Mouse (Mus musculus) hindlimb bud, embryonic 11.5 days (tissue): ENCODE results near the gene Snupn.
"Not testable (repeated sequence)": the region's sequence is repeated elsewhere in the genome, so short reads cannot be mapped to it uniquely, and the experiment has no call there.

Source experiments
- DNase-seq: peaks from one replicate; pipeline ENCODE4 v3.0.0-alpha.2; 2012; ENCODE audit warnings: low read depth, low spot score; ENCODE audit errors: extremely low spot score

The Snupn gene

DNA sequence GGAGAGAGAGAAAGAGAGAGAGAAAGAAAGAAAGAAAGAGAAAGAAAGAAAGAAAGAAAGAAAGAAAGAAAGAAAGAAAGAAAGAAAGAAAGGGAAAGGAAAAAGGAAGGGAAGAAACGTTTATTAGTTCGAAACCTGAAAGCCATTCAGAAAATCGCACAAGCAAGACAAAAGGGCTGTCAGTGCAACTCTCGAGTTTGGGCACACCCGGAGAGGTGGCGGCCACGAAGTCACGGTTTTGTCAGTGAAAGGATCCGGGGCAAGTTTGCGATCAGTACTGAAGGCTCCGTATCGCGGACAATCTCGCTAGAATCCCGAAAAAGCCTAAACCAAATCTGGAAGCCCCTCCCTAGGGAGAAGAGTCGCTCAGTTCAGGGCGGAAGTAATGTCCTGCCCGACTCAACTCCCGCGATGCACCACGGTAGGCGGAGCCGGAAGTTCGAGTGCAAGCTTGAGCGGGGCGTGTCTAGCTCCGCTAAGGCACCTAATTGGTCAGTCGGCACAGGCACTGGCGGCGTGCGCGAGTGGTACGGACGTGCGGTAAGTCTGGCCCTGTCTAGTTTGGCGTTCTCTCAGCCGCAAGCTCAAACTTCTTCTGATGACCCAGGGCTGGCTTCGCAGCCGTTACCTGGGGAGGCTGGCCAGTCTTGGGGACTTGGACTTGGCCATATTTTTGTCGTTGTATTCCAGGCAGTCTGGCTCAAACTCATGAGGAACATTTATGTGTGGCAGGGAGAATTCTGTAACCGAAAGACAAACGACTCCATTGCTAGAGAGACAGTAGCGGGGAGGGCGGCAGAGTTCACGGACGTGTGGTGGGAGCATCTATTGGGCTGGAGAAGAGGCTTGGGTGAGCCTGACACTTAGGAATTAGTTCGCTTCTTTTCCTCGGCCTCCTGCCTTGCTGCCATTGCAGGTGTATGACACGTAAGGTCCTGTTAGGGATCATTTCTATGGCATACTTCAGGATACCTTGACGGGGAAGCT, at the start of gene Snupn:
Gene Snupn, plus strand, starts transcription at position 465 of the 987 bp plus-strand sequence.
- DNase-seq, result peak; percentile 97

DNA sequence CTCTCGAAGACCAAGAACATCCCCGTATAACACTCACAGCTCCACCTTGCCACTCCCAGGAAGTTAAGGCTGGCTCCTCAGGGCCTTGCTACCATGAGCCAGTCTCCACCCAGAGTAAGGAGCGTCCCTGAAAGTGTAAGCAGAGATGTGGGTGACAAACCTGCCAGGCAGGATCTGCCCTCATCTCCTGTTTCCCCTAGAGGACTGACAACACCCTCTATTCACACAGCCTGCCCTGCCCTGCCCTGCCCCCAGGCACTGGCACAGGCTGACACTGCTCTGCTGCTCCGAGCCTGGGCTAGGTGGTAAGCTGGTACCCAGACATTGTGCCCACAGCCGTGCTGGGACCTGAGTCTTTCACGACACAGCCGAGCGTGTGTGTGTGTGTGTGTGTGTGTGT, 49.5 kb upstream of the Snupn start:
- DNase-seq, result no peak

DNA sequence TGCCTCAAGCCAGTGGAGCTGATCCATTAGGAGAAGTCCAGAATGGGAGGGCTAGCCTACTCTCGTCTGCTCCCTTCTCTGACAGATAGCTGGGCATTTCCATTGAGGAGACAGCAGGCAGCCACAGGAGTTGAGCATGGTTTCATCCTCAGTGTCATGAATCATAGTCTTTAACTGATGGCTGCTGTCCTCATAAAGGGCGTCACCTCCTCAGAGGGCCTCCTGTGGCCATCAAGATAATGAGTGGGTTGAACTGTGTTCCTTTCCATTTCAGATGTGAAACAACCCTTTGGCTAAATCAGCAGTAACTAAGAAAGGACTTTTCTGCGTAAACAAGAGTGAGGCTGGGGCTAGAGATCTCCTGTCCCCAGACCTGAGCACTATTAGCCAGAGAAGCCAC, 47.0 kb upstream of the Snupn start:
- DNase-seq, result no peak

DNA sequence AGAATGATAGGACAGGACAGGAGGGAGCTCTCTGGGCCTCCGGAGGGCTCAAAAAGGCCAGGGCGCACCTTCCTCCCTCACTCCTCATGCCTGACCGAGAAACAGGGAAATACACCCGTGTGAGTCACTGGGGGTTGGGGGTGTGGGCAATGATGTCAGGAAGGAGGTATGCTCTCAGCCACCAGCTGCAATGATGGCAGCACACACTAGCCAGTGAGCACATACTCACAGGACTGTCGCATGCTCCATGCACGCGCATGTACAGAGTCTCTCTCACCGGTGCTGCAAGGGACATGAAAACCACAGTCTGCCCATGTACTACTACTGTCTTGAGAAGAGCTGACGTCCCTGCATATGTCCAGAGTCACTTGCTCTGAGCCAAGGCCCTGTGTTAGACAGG, 43.1 kb upstream of the Snupn start:
- DNase-seq, result no peak

DNA sequence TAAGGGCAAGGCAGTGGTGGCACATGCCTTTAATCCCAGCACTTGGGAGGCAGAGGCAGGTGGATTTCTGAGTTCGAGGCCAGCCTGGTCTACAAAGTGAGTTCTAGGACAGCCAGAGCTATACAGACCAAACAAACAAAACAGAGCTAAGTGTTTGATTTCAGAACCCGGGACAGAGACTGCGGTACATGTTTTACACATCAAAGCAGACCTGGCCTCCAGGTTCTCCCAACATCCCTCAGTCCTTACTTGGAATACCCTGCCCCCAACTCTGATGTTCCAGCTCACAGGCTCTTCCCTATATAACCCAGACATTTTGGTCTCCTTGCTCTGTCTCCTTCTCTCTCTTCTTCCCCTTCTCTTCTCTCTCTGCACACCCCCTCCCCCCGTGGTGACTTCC, 40.7 kb upstream of the Snupn start:
- not testable (repeated sequence) for DNase-seq

DNA sequence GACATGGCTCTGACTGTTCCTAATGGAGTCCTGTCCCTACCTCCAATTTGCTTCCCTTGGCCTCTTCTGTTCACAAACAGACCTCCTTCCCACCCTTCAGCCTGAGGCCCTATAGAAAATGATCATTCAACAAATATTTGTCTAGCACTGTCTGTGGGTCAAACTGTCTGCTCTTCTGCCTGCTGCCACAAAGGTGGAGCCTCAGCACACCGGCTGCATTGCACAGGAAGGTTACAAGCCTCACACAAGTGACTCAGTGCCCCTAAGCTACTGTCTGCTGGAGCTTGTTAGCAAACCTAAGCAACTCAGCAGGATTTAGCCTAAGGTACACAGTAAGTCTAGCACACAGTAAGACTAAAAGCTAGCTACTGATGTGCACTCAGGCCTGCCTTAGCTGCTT, 39.7 kb upstream of the Snupn start:
- DNase-seq, result no peak

DNA sequence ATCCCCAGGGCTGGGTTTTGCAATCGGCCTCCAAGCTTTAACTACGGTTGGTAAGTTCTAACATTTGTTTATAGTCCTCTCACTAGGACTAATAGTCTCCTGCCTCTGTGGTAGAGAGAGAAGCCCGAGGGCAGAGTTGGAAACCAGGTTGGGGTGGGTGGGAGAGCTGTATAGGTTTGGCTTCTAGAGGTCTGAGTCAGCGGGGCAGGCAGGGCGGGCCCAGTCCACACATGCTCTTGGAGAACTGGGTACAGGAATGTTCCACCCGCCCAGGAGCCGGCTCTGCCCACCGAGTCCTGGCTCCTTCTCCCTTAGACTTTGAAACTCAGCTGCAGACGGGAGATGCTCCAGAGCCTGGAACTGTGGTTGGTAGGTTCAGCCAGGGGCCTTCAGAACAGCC, 36.7 kb upstream of the Snupn start:
- DNase-seq, result no peak

DNA sequence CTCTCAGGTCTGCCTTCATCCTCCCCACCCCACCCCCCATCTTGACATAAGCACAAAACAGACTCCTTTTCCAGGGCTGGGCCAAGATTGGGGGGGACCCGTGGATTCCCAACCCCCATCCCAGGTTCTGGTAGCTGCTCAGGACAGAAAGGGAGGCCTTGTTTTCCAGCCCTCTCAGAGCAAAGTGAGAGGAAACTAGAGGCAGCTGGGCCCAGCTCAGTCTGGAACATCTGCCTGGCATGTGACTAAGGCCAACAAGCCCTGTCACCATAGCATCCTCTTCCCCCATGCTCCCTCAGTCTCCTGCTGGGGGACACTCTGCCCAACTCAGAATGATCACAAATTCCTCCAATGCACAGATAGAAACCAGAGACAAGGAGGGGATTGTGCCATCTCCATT, 35.6 kb upstream of the Snupn start:
- DNase-seq, result no peak

DNA sequence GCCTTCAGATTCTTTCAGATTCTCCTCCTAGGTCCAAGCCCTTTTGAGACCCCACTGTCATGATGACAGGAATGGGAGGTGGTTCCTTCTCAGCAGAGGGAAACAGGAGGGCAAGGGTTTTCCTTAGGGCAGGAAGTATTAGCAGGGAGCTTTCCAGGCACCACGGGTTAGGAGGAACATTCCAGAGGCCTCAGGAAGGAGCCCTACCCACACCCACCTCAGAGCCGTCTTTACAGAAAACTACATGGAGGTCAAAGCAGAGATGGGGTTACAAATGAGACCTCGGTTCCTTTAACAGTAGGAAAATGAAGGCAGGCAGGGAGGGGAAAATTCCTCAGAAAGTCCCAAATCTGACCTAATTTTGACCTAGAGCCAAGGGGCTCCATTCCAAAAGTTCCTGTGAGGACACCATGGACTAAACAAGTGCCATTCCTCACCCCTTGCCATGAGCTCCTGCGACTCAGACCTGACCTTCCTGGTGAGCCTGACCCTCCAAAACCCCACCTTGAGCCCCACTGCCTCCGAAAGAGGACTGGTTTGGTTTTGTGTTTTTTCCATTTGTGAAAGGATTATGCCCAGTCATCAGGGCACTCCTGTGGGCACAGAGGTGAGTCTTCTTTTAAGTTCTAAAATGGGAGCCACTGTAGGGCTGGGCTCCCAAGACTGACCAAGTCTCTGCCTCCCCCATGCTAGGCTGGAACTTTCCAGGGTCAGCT, 34.8 kb upstream of the Snupn start:
- no peak for DNase-seq

DNA sequence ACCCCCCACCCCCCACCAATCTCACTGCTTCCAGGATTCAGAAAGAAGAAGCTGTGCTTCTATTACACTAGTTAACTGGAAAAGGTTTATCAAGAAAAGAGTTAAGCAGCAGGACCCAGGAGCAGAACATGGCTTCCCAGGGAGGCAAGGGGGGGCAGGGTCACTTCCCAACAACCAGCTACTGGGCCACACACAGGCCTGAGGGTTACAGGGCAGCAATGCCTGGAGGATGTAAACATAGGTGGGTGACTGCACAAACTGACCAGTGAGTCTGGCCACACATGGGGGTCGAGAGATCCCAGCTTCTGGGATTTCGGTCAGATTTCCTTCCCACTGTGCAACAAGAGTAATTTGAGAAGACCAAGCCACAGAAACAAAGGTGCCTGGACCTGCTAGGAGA, 33.5 kb upstream of the Snupn start:
- no peak for DNase-seq

DNA sequence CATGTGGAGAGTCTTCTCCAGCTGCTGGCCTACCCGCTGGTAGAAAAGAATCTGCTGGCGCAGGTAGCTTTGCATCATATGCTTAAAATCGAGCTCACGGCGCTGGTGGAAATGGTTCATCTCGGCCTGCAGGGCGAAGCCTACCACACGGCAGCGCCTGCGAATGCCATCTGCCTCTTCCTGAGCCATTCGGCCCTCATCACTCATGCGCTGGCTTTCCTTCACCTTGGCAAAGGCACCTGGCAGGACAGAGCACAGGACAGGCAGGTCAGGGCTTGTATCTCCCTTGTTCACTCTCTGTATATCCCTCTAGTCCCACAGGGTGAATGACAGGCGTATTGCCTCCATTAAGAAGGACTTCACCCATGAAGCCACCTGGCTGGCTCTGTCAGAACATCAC, 32.2 kb upstream of the Snupn start:
- no peak for DNase-seq

DNA sequence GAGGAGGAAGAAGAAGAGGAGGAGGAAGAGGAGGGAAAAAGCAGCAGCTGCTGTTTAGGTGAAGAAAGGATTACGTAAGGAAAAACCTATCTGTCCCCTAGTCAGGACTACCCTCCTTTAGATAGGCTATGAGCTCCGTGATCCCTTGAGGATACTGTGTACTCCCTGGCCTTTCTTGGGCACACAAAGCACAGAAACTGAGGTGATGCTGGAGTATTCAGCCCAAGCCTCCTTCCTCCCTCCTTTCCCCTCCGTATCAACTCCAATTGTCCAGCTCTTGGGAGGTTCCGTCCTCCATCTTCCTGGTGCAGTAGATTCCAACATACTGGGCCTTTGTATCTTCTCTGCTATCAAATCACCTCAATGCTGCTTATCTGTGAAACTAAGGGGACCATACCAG, 27.9 kb upstream of the Snupn start:
- DNase-seq, result no peak

DNA sequence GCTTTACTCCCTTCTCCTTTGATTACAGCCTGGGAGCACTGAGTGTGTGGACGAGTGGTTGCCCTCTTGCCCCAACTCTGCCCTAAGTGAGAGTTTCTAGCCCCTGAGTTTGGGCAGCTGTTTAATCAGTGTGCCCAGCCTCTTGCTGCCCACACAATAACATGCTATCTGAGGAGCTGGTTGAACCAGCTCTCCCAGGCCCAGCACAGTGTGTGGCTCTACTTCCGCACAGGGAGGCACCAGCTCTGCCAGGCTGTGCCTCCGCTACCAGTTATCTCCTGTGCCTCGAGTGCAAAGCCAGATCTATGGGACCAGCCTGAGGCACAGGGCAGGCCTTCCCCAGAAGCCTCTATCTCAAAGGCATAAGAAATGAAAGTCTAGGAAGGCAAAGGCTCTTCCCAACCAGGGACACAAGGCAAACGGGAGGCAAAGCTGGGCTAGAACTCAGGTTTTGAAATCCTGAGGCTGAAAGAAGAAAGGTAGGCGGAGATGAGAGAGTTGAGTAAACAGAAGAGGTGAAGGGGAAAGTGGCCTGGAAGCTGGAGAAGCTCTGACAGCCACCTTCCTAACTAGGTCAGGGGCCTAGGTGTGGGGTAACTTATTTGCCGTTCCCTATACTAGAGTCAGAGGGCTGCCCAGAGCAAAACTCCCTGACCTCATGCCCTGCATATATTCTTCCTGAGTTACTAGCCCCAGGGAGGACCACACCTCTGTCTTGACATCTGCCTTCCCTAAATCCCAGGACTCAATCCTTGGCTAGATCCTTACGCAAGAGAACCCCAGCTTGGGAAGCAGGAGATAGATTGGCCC, 26.6 kb upstream of the Snupn start:
- no peak for DNase-seq

DNA sequence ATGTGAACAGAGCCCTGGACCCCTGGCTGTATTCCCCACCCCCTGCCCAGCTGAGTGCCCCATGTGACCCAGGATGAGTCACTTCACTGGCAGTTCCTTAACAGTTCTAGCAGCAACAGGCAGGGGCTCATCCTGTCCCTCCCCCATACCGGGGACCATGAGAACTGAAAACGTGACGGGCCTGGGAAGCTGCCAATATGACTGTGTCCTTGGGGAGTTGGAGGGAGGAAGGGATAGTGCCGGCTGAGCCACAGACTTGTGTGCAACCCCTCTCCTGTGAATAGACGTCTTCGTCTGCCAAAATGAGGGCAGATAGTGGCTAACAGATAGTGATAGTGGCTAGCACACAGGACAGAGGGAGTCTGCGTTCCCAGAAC, 26.0 kb upstream of the Snupn start:
- no peak for DNase-seq

DNA sequence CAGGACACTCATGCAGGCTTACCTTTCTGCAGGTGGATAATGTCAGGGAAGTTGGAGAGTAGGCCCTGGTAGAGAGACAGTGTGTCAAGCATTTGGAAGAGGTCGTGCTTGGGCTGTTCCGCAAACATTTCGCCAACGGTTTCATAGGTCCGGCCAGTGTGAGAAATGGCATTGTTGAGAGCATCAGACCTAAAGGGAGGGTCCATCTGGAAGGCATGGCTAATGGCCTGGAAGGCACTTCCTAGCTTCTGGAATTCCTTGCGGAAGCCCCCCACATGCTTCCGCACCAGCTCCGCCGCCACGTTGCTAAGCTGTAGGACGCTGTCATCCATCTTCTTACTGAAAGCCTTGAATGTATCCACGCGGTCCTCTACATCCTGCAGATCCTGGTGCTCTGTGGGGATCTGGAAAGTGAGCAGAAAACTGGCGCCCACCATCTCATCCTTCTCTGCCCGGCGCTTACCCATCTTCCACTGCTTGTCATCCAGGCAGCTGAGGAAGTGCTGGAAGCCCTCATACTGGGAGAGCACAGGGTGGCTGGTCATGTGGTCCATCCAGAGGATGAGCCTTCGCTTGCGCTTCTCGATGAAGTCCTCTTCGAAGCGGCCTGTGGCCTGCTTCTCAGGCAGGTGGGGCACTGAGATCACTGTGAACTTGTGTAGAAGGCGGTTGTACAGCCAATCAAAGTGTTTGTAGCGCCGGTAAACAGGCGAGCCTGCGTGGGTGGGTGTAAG, 25.2 kb upstream of the Snupn start:
- no peak for DNase-seq

DNA sequence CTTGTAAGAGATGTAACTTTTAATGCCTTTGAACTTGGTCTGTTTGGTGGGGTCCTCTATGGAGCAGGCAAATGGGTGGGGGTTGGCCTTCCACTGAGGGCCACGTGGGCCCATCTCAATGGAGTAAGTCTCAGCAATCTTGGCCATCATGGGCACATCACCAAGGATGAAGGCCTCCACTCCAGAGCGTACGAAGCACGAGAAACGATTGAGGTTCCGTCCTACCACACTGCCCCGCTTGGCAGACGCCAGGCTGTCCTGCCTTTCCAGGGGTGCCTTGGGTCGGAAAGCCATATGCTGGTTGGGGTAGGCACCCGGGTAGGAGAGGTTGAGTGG, 24.7 kb upstream of the Snupn start:
- DNase-seq, result no peak

DNA sequence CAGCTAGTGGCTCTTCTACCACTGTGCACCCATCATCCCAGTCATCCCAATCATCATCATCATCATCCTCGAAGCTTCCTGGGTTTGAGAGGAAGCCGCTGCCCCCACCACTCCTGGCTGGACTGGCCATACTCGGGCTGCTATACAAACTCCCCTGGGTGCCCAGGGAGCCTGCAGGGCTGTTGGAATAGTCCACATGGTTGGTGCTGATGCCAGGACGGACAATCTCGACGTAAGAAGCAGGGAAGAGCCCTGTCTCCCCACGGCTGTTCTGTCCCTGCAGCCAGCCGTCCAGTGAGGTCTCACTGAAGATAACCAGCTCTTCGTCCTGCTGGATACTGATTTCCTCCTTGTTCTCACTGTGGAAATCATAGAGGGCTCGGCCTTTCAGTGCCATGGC, 24.3 kb upstream of the Snupn start:
- DNase-seq, result no peak

DNA sequence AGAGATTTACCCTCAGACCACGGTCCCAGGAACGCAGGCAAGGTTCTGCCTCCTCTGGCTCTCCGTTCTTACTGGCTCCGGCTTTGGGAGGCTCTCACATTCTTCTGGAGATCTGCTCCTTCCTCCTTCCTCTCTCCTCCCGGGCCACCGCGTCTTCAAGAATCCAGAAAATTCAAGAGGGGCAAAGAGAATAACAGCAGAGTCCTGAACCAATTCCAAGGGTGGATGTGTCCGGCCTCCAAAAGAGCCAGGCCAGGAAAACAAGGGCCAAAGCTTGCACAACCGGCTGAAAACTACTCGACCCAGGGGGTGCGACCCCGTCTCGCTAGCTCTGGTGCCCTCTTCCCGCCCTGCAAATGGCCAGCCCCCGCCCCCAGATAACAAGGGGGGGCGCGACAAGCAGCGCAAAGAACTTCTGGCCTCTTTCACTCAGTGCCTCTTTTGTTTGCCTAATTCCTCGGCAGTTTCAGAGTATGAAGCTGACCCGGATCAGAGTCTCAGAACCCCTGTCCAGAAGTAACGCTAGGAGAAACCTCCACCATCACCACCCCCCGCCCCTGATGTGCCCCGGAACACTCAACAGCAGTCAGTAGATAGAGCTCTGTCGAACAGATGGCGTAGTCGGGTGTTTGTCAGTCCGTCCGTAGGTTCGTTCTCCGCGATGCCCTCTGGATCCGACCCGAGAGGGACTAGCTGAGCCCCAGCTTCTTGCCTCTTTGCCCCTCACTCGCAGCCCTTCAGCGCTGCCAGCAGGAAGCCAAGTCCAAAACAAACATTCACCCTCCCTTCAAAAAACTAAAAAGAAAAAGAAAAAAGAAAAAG, 23.3 kb upstream of the Snupn start:
- DNase-seq, result no peak

DNA sequence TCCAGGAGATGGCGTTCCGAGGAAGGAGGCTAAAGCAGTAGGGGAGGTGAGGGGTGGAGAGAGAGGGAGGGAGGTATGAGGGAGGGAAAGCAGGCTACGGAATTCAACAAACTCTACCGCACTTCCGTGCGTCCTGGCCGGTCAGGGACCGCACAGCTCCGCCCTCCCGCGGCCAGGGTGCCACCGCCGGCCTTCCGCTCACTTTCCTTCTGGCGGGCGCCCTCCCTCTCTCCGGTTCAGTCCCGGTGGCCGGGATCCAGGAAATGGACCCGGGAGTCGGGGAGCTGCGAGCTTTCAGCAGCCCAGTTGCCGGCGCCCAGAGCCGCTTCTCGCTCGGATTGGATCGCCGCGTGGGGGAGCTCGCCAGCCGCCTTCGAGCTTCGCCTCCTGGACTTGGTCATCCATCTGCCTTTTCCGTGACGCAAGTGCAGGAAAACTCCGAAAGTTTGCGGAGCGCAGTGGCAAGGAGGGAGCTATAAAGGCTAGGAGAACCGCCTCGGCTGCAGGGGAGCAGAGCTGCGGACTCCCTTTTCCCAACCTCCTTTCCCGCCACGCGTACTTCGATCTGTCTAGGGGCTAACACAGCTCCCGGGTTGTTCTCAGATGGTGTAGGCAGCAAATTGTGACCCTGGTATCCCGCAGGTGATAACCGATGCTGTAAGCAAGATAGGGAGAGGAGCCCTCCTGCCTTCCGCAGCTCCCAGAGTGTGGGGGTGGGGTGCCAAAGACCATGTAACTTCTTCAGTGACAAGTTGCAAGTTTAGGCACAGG, 22.5 kb upstream of the Snupn start, which contains the start of gene Snx33:
Gene Snx33, minus strand, starts transcription at position 331 of the 771 bp plus-strand sequence.
- no peak for DNase-seq
